Mouse (Mus musculus) heart, embryonic 12.5 days (tissue): ENCODE data around the gene Tnpo1. TPM values are rescaled to one million over a fixed set of nuclear protein-coding genes. Genes with fewer than 3 reads are reported as not detected.

Source experiments
- ATAC-seq: fragments of 200-750 bp; cut with Nextera tagmentation; 2 replicates; pipeline ENCODE4 v1.8.0; 2017; ENCODE audit warnings: moderate TSS enrichment, moderate library complexity; ENCODE audit not compliant: insufficient number of reproducible peaks, low FRiP score
- H3K27ac ChIP-seq: fragments of 300-500 bp; sonication (generic); 2 replicates; pipeline ENCODE4 v1.5.1; 2016; ENCODE audit warnings: mild to moderate bottlenecking, moderate library complexity; ENCODE audit not compliant: poor library complexity, severe bottlenecking
- H3K27me3 ChIP-seq: fragments of 300-500 bp; sonication (generic); replicated peaks from 2 replicates; pipeline ENCODE4 v1.6.1; 2016; ENCODE audit warnings: mild to moderate bottlenecking, moderate library complexity
- H3K36me3 ChIP-seq: fragments of 300-500 bp; sonication (generic); 2 replicates; pipeline ENCODE4 v1.6.1; 2016; ENCODE audit warnings: mild to moderate bottlenecking, moderate library complexity
- H3K4me1 ChIP-seq: fragments of 300-500 bp; sonication (generic); replicated peaks from 2 replicates; pipeline ENCODE4 v1.6.1; 2016; ENCODE audit warnings: mild to moderate bottlenecking
- H3K4me2 ChIP-seq: fragments of 300-500 bp; sonication (generic); 2 replicates; pipeline ENCODE4 v1.6.1; 2016; ENCODE audit warnings: mild to moderate bottlenecking, moderate library complexity
- H3K4me3 ChIP-seq: fragments of 300-500 bp; sonication (generic); 2 replicates; pipeline ENCODE4 v1.5.1; 2016; ENCODE audit warnings: mild to moderate bottlenecking
- H3K9ac ChIP-seq: fragments of 300-500 bp; sonication (generic); 2 replicates; pipeline ENCODE4 v1.6.1; 2016; ENCODE audit warnings: mild to moderate bottlenecking, moderate library complexity
- H3K9me3 ChIP-seq: fragments of 300-500 bp; sonication (generic); replicated peaks from 2 replicates; pipeline ENCODE4 v1.6.1; 2016; ENCODE audit warnings: mild to moderate bottlenecking, moderate library complexity
- whole genome bisulfite sequencing: fragments of 180-500 bp; shearing (Covaris S2); methylation state at CpG from one replicate; pipeline ENCODE4 v1.1.7; 2016; 5-methylcytosine and 5-hydroxymethylcytosine counted together
- polyA plus RNA-seq: library from polyadenylated mRNA; unstranded; fragments of >200 nt; fragmentation: Nextera tagmentation; extraction: Ambion mirVana; gene quantifications from 2 replicates; pipeline ENCODE4 v1.2.1, GENCODE M21; 2016

Gene Tnpo1
- 54.1 and 58.0 TPM in 2 replicates for polyA plus RNA-seq

DNA sequence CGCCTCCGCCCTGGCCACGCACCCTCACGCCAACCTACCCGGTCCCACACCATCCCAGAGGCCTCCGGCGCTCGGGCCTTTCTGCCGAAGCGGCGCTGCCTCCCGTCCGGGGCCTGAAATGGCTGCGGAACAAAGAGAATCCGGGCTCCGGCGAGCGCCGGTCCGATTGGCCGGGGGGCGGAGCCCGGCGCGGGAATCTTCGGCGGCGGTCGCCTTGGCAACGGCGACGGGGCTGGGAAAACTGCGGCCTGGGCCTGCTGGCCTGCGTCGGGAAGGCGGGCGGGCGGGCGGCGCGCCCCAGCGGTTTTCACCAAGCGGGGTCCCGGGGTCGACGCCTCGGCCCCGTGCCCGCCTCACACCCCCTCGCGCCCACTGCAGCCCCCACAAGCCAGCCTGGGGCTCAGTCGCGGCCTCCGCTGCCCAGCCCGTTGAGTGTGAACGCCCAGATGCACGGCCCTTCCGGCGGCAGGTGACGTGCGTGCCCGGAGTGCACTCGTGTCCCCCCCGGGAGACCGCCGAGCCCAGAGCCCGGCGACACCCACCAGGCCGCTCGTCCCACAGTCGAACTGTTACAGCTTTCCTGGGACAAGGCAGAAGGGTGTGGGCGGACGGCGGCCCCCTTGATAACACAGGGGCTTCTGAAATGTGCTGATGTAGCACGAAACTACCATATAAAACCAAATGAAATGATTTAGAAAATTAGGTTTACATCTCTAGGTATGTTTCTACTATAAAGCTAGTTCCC, at the start of gene Tnpo1:
Tnpo1 (minus strand) TSS at position 172 of the 745 bp plus-strand sequence.
- no peaks in the 10 kb centered on the region for H3K9me3 ChIP-seq
- peak; percentile 94 for ATAC-seq
- H3K4me1 ChIP-seq = peaks cover 6% of the 10 kb centered on the region
- peak within 1 kb of the TSS; percentile 85 for H3K4me3 ChIP-seq
- peak within 1 kb of the TSS; percentile 99 for H3K9ac ChIP-seq
- under 1% methylated on average over 69 of the region's 75 CpGs for WGBS
- no peaks in the 10 kb centered on the region for H3K27me3 ChIP-seq
- H3K27ac ChIP-seq = peak within 1 kb of the TSS; percentile 94
- H3K36me3 ChIP-seq = peaks cover 10% of the 10 kb centered on the region
- peak within 1 kb of the TSS; percentile 91 for H3K4me2 ChIP-seq

DNA sequence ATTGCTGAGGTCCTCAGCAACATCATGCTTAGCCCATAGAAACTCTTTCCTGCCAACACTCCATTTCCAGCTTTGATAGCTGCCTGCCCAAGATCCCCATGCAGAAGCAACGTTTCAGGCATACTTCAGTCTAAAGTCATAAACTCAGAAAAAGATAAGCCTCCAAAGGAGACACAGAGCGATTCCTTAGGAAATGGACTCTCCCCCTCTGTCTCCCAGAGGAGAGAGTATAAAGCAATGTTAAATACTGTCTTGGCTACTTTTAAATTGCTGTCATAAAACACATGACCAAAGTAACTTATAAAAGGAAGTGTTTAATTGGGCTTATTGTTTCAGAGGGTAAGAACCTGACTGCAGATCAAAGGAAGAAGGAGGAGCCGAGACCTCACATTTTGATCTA, 45.9 kb upstream of the Tnpo1 start:
- ATAC-seq = no peak
- Histone ChIP-seq H3K36me3 (no peaks in the 10 kb centered on the region), H3K9me3 (0 out of 2 replicates have a peak, but pooled peaks cover 4% of the 10 kb centered on the region), H3K27ac (no peak overlapping the region), H3K4me1 (peaks cover 12% of the 10 kb centered on the region; the same call in 1 of the 2 replicates), H3K4me3 (no peak overlapping the region), H3K27me3 (no peaks in the 10 kb centered on the region), H3K4me2 (no peak overlapping the region), H3K9ac (no peak overlapping the region)
- 69% methylated on average over 3 of the region's 3 CpGs for WGBS

- no peak overlapping the region for H3K9ac ChIP-seq
- 65% methylated on average over 5 of the region's 5 CpGs for WGBS
- no peak overlapping the region for H3K4me2 ChIP-seq
- no peaks in the 10 kb centered on the region for H3K36me3 ChIP-seq
- H3K27ac ChIP-seq = no peak overlapping the region
- H3K27me3 ChIP-seq = no peaks in the 10 kb centered on the region
- no peak for ATAC-seq
- H3K4me1 ChIP-seq = peaks cover 12% of the 10 kb centered on the region; the same call in 1 of the 2 replicates
- H3K9me3 ChIP-seq = 0 out of 2 replicates have a peak, but pooled peaks cover 4% of the 10 kb centered on the region
- H3K4me3 ChIP-seq = no peak overlapping the region
Observed at GRCm38 (mm10) chr13:98971641-98972040, 45.5 kb upstream of the Tnpo1 start.

- Histone ChIP-seq H3K4me2 (no peak overlapping the region), H3K27ac (peak overlapping the region; percentile 38)
- 56% methylated on average over 4 of the region's 4 CpGs for WGBS
Observed at GRCm38 (mm10) chr13:98968517-98968916, 42.3 kb upstream of the Tnpo1 start.

DNA sequence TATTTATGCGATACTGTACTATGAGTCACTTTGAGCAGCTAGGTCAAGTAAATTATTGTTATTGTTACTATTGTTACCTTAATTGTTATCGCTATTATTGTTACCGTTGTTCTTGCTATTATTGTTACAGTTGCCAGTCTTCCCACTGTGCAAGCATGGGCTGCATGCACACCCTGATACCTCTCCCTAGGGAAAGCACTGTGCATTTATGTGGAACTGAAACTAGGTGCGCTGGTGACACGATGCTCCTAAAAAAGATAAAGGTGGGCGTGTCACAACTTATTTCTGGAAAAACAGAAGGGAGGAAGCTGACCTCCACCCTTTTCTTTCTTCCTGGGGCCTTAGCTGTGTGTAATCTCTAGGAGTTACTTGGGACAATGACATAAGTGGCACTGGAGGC, 41.8 kb upstream of the Tnpo1 start:
- 62% methylated on average over 6 of the region's 6 CpGs for WGBS
- no peaks in the 10 kb centered on the region for H3K27me3 ChIP-seq
- H3K4me2 ChIP-seq = no peak overlapping the region
- H3K36me3 ChIP-seq = no peaks in the 10 kb centered on the region
- H3K4me1 ChIP-seq = peaks cover 12% of the 10 kb centered on the region; the same call in 1 of the 2 replicates
- no peak overlapping the region for H3K4me3 ChIP-seq
- H3K27ac ChIP-seq = peak overlapping the region; percentile 38
- ATAC-seq = 0 out of 2 replicates have a peak, but pooled peaks have one; percentile 39
- H3K9me3 ChIP-seq = no peaks in the 10 kb centered on the region
- no peak overlapping the region for H3K9ac ChIP-seq

More at GRCm38 (mm10) chr13:98968517-98968916, 42.3 kb upstream of the Tnpo1 start:
- no peak overlapping the region for H3K9ac ChIP-seq
- no peaks in the 10 kb centered on the region for H3K9me3 ChIP-seq
- no peak overlapping the region for H3K4me3 ChIP-seq
- no peaks in the 10 kb centered on the region for H3K27me3 ChIP-seq
- peak; percentile 53; the same call in 1 of the 2 replicates for ATAC-seq
- peaks cover 12% of the 10 kb centered on the region; the same call in 1 of the 2 replicates for H3K4me1 ChIP-seq
- no peaks in the 10 kb centered on the region for H3K36me3 ChIP-seq

- Histone ChIP-seq H3K27me3 (no peaks in the 10 kb centered on the region), H3K9me3 (no peaks in the 10 kb centered on the region), H3K4me1 (0 out of 2 replicates have a peak, but pooled peaks cover 12% of the 10 kb centered on the region), H3K4me2 (no peak overlapping the region), H3K36me3 (no peaks in the 10 kb centered on the region), H3K9ac (no peak overlapping the region), H3K4me3 (no peak overlapping the region), H3K27ac (no peak overlapping the region)
- 85% methylated on average over 5 of the region's 5 CpGs for WGBS
- no peak for ATAC-seq
Observed at GRCm38 (mm10) chr13:98966583-98966982, 40.4 kb upstream of the Tnpo1 start.

DNA sequence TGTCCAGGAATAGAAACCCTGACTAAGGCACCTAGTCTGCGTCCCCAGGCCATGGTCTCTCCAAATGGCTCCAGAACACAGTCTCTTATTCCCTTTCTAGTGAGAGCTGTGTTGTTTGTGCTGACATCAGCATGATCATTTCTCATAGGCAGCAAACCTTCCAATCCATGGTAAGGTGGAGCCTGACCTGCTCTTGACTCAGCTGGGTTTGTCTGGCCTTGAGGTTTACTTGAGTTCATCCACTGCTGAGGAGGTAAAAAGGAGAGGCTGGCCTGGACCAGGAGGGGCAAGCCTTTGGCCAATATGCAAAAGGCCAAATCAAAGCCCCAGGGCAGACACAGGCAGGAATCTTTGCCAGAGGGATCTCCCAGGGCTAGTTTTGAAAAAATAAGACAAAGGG, 37.4 kb upstream of the Tnpo1 start:
- H3K9ac ChIP-seq = no peak overlapping the region
- H3K4me1 ChIP-seq = 0 out of 2 replicates have a peak, but pooled peaks cover 8% of the 10 kb centered on the region
- 76% methylated on average over 1 of the region's 1 CpGs for WGBS
- no peaks in the 10 kb centered on the region for H3K27me3 ChIP-seq
- no peak overlapping the region for H3K4me3 ChIP-seq
- H3K4me2 ChIP-seq = no peak overlapping the region
- H3K27ac ChIP-seq = no peak overlapping the region
- no peaks in the 10 kb centered on the region for H3K36me3 ChIP-seq
- ATAC-seq = no peak
- H3K9me3 ChIP-seq = no peaks in the 10 kb centered on the region

DNA sequence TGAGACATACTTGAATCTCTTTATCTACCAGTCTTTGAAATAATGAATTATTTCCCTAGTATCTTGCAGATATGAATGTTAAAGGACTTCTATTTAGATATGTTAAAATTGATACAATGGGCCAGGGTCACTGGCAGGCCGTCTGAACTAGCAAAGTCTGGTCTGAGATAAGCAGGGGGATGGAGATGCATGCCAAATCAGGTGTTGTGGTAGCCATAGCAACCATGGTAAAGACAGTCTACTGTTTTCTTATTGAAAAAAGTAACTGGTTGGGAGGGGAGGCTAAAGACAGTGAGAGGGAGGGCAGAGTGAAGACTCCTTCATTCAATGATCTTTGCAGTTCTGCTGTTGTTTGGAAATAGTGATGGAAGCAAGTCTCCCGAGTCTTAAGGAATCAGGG, 32.0 kb upstream of the Tnpo1 start:
- WGBS = 55% methylated on average over 2 of the region's 2 CpGs
- no peak for ATAC-seq
- Histone ChIP-seq H3K27me3 (no peaks in the 10 kb centered on the region), H3K27ac (no peak overlapping the region), H3K9ac (no peak overlapping the region), H3K4me1 (peaks cover 8% of the 10 kb centered on the region; the same call in 1 of the 2 replicates), H3K4me3 (no peak overlapping the region), H3K9me3 (no peaks in the 10 kb centered on the region), H3K4me2 (no peak overlapping the region), H3K36me3 (no peaks in the 10 kb centered on the region)

DNA sequence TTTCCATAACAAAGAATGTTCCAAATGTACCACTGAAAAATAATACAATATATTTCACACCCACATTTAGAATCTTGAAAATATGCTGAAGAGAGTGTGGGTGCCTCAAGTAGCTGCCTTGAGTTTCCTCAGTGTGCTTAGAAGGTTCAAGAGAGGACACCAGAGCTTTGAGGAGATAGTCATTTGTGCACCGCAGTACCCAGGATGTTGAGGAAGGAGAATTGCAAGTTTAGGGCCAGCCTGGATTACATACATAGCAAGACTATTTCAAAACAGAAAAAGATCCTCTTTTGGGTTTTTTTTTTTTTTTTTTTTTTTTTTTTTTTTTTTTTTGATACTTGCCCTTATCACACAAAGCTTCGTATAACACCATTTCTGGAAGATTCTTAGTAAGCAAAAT, 30.0 kb upstream of the Tnpo1 start:
- WGBS = 66% methylated on average over 2 of the region's 2 CpGs
- no peaks in the 10 kb centered on the region for H3K27me3 ChIP-seq
- no peak for ATAC-seq
- peaks cover 8% of the 10 kb centered on the region; the same call in 1 of the 2 replicates for H3K4me1 ChIP-seq
- no peak overlapping the region for H3K9ac ChIP-seq
- H3K4me3 ChIP-seq = no peak overlapping the region
- no peak overlapping the region for H3K27ac ChIP-seq
- H3K4me2 ChIP-seq = no peak overlapping the region
- H3K36me3 ChIP-seq = no peaks in the 10 kb centered on the region
- no peaks in the 10 kb centered on the region for H3K9me3 ChIP-seq

DNA sequence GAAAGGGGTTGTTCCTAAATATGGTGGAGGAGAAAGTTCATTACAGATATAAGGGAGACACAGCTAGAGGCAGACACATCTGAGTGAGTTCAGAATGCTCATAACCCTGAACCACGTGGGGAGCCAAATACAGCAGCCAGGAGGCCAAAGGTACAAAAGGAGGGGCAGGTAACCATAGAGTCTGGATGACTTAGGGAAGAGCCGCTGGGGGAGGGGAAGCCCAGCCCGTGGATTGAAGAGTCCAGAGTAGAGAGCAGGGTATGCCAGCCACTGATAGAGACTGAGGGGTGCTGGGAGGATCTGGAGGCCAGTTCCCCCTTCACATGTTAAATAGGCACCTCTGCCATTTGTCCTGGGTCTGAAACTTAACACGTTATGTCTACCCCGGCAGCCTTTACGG, 29.5 kb upstream of the Tnpo1 start:
- Histone ChIP-seq H3K4me1 (peaks cover 8% of the 10 kb centered on the region; the same call in 1 of the 2 replicates), H3K4me3 (no peak overlapping the region), H3K36me3 (no peaks in the 10 kb centered on the region), H3K9me3 (no peaks in the 10 kb centered on the region), H3K4me2 (peak overlapping the region; percentile 13; the same call in 1 of the 2 replicates), H3K9ac (no peak overlapping the region), H3K27me3 (no peaks in the 10 kb centered on the region), H3K27ac (no peak overlapping the region)
- WGBS = 54% methylated on average over 6 of the region's 6 CpGs
- ATAC-seq = no peak

GRCm38 (mm10) chr13:98955226-98955625, 29.0 kb upstream of the Tnpo1 start:
- H3K4me3 ChIP-seq = no peak overlapping the region
- no peaks in the 10 kb centered on the region for H3K36me3 ChIP-seq
- WGBS = 35% methylated on average over 5 of the region's 5 CpGs
- peak overlapping the region; percentile 13; the same call in 1 of the 2 replicates for H3K4me2 ChIP-seq
- H3K4me1 ChIP-seq = peaks cover 8% of the 10 kb centered on the region; the same call in 1 of the 2 replicates
- no peak for ATAC-seq
- H3K9me3 ChIP-seq = no peaks in the 10 kb centered on the region
- no peak overlapping the region for H3K9ac ChIP-seq
- no peak overlapping the region for H3K27ac ChIP-seq
- H3K27me3 ChIP-seq = no peaks in the 10 kb centered on the region
